Mouse (Mus musculus) erythroblast, embryonic 14.5 days (primary cell): ENCODE measurements around the gene Ubl3.

ENCODE experiments used
- GATA1 ChIP-seq: IDR thresholded peaks from 2 replicates; pipeline ENCODE4 v1.6.1; 2012; ENCODE audit warnings: low read length, inconsistent platforms, mixed read lengths
- TAL1 ChIP-seq: IDR thresholded peaks from 3 replicates; pipeline ENCODE4 v1.6.1; 2012; ENCODE audit warnings: low read length, inconsistent platforms, mixed read lengths

- TF ChIP-seq GATA1 (no peak), TAL1 (no peak)
Observed at GRCm38 (mm10) chr5:148474346-148474745, 78.2 kb downstream of the Ubl3 start.
